Mouse (Mus musculus) midbrain, embryonic 14.5 days (tissue): Measurements from ENCODE around the gene Hnrnpul1. TPM values are rescaled to one million over a fixed set of nuclear protein-coding genes. Genes with fewer than 3 reads are reported as not detected.

Source experiments
- ATAC-seq: fragments of 200-750 bp; cut with Nextera tagmentation; 2 replicates; pipeline ENCODE4 v1.8.0; 2017; ENCODE audit warnings: moderate number of reproducible peaks, moderate library complexity; ENCODE audit not compliant: low FRiP score, low TSS enrichment
- DNase-seq: peaks from one replicate; pipeline ENCODE4 v3.0.0-alpha.2; 2015
- H3K27ac ChIP-seq: fragments of 300-500 bp; sonication (generic); replicated peaks from 2 replicates; pipeline ENCODE4 v1.5.1; 2014; ENCODE audit warnings: mild to moderate bottlenecking, low read depth, low read length, moderate library complexity
- H3K27me3 ChIP-seq: fragments of 300-500 bp; sonication (generic); 2 replicates; pipeline ENCODE4 v1.6.1; 2014; ENCODE audit warnings: low read length, control low read depth, mixed read lengths; ENCODE audit not compliant: control insufficient read depth, insufficient read depth
- H3K36me3 ChIP-seq: fragments of 300-500 bp; sonication (generic); 2 replicates; pipeline ENCODE4 v1.6.1; 2014; ENCODE audit warnings: low read length, control low read depth; ENCODE audit not compliant: control insufficient read depth, insufficient read depth
- H3K4me1 ChIP-seq: fragments of 300-500 bp; sonication (generic); 2 replicates; pipeline ENCODE4 v1.6.1; 2014; ENCODE audit warnings: mild to moderate bottlenecking, antibody characterized with exemption, low read length, control low read depth; ENCODE audit not compliant: control insufficient read depth, insufficient read depth
- H3K4me2 ChIP-seq: fragments of 300-500 bp; sonication (generic); 2 replicates; pipeline ENCODE4 v1.6.1; 2014; ENCODE audit warnings: mild to moderate bottlenecking, low read length, moderate library complexity
- H3K4me3 ChIP-seq: fragments of 300-500 bp; sonication (generic); replicated peaks from 2 replicates; pipeline ENCODE4 v1.5.1; 2014; ENCODE audit warnings: low read depth, low read length
- H3K9ac ChIP-seq: fragments of 300-500 bp; sonication (generic); replicated peaks from 2 replicates; pipeline ENCODE4 v1.6.1; 2014; ENCODE audit warnings: mild to moderate bottlenecking, low read length, moderate library complexity
- H3K9me3 ChIP-seq: fragments of 300-500 bp; sonication (generic); 2 replicates; pipeline ENCODE4 v1.6.1; 2016; ENCODE audit warnings: low read length, control low read depth, mixed read lengths; ENCODE audit not compliant: control insufficient read depth
- WGBS: fragments of 180-500 bp; shearing (Covaris S2); extraction: QIAGEN DNeasy Blood & Tissue Kit; methylation state at CpG from one replicate; pipeline ENCODE4 v1.1.7; 2014; 5-methylcytosine and 5-hydroxymethylcytosine counted together
- polyA plus RNA-seq: library from polyadenylated mRNA; unstranded; fragments of >200 nt; fragmentation: Nextera tagmentation; extraction: Ambion mirVana; gene quantifications from 2 replicates; pipeline ENCODE4 v1.2.1, GENCODE M21; 2014

Hnrnpul1 gene
- polyA plus RNA-seq, 1 experiment from 2014 or later, result 61.6 TPM

DNA sequence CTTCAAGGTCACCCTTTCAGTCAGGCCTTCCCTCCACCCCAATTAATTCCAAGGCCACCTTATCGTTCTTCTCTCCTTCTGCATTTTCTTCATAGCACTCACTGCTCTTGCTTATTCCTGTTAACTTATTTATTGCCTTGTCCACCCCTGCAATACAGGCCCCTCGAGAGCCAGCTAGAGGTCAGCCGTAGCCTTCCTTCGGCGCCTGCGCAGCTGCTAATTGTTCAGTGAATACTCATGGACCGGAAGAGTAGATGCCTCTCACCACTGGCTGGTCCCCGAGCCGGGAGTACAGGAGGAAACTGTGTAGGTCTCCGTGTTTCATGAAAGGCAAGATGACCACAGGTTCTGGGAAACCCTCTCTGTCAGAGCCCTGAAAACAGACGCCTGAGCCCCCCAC, 9.1 kb upstream of the Hnrnpul1 start:
- 80% methylated on average over 11 of the region's 11 CpGs for WGBS
- H3K36me3 ChIP-seq, result no peaks in the 10 kb centered on the region
- no peak for DNase-seq
- H3K27me3 ChIP-seq, result no peaks in the 10 kb centered on the region
- H3K4me1 ChIP-seq, result no peaks in the 10 kb centered on the region
- no peak overlapping the region for H3K4me2 ChIP-seq
- no peak overlapping the region for H3K4me3 ChIP-seq
- H3K27ac ChIP-seq, result no peak overlapping the region
- no peak overlapping the region for H3K9ac ChIP-seq
- no peak for ATAC-seq
- no peaks in the 10 kb centered on the region for H3K9me3 ChIP-seq

DNA sequence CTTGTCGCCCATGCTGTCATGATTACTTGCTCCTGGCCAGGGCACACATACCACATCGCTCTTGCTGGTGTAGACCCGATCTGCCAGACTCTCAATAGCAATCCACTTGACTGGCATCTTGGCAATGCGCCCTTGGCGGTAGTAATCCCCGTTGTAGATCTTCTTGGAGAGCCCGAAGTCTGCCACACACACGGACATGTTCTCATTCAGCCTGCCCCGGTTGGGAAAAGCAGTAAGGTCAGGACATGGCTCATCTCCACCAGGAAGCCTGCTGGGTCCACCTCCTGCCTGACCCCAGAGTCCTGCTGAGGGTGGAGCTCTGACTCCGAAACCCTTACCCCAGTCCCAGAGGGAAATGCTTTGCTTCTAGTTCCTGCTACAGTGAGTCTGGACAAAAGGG, 6.8 kb upstream of the Hnrnpul1 start:
- Histone ChIP-seq H3K4me1 (no peaks in the 10 kb centered on the region), H3K4me2 (no peak overlapping the region), H3K27ac (no peak overlapping the region), H3K9ac (no peak overlapping the region), H3K4me3 (no peak overlapping the region), H3K27me3 (no peaks in the 10 kb centered on the region), H3K36me3 (no peaks in the 10 kb centered on the region), H3K9me3 (no peaks in the 10 kb centered on the region)
- ATAC-seq, result no peak
- WGBS, result 80% methylated on average over 10 of the region's 10 CpGs
- DNase-seq, result peak; percentile 32

DNA sequence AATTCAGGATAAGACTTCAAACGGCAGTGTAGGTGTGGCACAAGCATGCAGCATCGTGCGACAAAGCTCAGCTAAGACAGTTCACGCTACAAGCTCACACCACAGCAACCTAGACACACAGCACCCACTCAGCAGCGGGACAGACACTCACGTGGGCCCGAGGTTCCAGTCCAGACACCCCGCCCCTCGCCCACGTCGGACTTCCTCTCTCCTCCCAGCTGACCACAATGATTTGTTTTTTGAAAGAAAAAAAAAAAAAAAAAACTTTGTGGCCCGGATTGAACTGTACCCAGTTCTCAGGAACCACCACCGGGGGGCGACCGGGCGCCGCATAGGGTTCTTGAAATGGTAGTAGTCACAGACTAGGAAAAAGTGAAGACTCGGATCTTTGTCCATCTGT, 1.5 kb upstream of the Hnrnpul1 start:
- DNase-seq, result peak; percentile 89
- Histone ChIP-seq H3K4me1 (peaks cover 19% of the 10 kb centered on the region), H3K4me3 (peak overlapping the region; percentile 96), H3K9me3 (no peaks in the 10 kb centered on the region), H3K9ac (peak overlapping the region; percentile 45; the same call in 1 of the 2 replicates), H3K4me2 (peak overlapping the region; percentile 96), H3K36me3 (peaks cover 11% of the 10 kb centered on the region), H3K27me3 (no peaks in the 10 kb centered on the region), H3K27ac (peak overlapping the region; percentile 97)
- ATAC-seq, result no peak
- under 1% methylated on average over 18 of the region's 18 CpGs for WGBS

DNA sequence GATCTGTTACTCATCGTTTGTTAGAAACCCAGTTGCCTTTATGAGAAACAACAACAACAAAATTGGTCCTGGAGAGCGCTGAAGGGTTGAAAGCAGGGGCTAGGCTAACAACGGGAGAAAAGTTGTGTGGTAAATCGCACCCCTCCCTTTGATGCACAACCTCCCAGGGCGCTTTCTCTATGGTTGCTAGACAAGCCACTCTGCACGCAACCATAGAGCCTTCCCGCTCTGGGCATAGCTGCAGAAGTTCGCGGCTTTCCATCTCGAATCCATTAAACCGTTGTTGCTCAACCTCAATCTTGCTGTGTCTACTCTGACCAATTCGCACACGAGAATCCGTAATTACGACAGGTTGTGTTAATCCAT, 894 bp upstream of the Hnrnpul1 start:
- Histone ChIP-seq H3K36me3 (peaks cover 17% of the 10 kb centered on the region), H3K4me2 (peak overlapping the region; percentile 96), H3K9ac (peak overlapping the region; percentile 45), H3K27ac (peak overlapping the region; percentile 97), H3K9me3 (no peaks in the 10 kb centered on the region), H3K4me3 (peak overlapping the region; percentile 96), H3K4me1 (peaks cover 19% of the 10 kb centered on the region), H3K27me3 (no peaks in the 10 kb centered on the region)
- peak; percentile 55 for ATAC-seq
- under 1% methylated on average over 15 of the region's 15 CpGs for WGBS
- peak; percentile 84 for DNase-seq

DNA sequence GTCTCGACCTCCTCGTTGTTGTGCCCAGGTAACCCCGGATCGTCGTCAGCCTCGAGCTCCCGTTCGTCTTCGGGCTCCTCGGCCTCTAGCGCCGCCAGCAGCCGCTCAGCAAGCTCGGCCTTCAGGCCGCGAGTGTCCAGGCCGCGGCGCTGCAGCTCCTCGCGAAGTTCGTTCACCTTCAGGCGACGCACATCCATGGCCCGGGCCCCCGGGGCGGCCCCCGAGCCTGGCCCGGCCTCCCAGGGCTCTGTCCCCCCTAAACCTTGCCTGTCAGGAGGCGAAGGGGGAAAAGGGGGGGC, 169 bp downstream of the Hnrnpul1 start:
- Histone ChIP-seq H3K4me1 (peaks cover 19% of the 10 kb centered on the region), H3K4me2 (peak overlapping the region; percentile 85), H3K27me3 (no peaks in the 10 kb centered on the region), H3K9ac (peak overlapping the region; percentile 96), H3K36me3 (peaks cover 26% of the 10 kb centered on the region), H3K9me3 (no peaks in the 10 kb centered on the region), H3K27ac (peak overlapping the region; percentile 97), H3K4me3 (peak overlapping the region; percentile 96)
- 1% methylated on average over 30 of the region's 30 CpGs for WGBS
- DNase-seq (no peak), ATAC-seq (no peak)

DNA sequence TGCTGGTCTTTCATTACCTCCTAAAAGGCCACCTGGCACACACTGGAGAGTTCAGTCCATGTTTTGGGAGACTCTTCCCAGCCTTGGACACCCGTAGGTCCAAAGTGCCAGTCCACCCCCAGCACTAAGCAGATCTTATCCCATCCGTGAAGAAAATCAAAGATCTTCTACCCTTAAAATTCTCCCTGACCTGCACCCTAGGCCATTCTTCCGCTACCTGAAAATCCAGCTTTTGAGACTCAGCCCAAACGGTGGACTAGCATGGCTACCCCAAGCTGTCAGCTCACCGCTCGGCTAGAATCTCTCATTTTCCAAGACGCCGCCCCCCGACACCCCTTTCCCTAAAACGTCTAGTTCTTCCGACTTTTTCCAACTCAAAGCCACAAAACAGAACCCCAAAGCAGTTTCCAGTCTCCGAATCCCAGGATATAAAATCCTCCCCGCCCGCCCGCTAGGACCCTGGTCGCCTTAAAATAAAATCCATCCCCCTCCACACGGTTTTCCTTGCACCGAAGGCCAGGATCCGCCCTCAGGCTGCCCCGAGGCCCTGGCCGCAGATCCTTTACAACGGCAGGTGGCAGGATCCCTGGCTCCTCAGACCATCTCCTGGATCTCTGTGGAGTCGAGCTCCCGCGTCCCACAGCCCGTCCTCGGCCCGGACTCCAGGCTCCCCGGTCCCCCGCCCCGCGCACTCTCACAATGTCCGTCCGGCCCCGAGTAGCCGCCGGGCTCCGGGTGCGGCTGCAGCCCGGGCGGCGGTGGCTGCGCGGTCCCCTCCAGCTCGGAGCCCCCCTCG, 716 bp downstream of the Hnrnpul1 start:
- ATAC-seq (no peak), DNase-seq (peak; percentile 61)
- Histone ChIP-seq H3K4me2 (peak overlapping the region; percentile 85), H3K27me3 (no peaks in the 10 kb centered on the region), H3K27ac (peak overlapping the region; percentile 97), H3K36me3 (peaks cover 32% of the 10 kb centered on the region), H3K9ac (peak overlapping the region; percentile 96), H3K4me1 (peaks cover 19% of the 10 kb centered on the region), H3K4me3 (peak overlapping the region; percentile 96), H3K9me3 (no peaks in the 10 kb centered on the region)
- under 1% methylated on average over 46 of the region's 46 CpGs for WGBS

DNA sequence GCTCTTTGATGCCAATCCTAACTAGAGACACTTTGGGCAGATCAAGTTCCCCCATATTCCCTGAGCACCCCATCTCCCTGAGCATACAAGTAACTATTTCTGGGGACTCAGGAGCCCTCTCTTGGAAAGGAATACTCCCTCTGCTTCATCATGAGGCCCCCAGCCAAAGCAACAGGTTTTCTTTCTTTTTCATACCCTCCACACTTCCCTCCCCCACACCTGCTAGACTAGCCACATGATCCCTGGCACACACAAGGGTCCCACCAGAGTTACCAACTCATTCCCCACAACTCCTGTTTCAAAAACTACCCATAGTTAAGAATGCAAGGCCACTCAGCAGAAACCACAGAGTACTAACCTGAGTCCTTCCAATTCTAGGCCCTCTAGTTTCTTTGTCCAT, 1.5 kb downstream of the Hnrnpul1 start:
- peak overlapping the region; percentile 96 for H3K4me3 ChIP-seq
- DNase-seq (no peak), ATAC-seq (no peak)
- no peaks in the 10 kb centered on the region for H3K27me3 ChIP-seq
- H3K9ac ChIP-seq, result peak overlapping the region; percentile 96
- H3K4me1 ChIP-seq, result peaks cover 19% of the 10 kb centered on the region
- peak overlapping the region; percentile 85 for H3K4me2 ChIP-seq
- H3K9me3 ChIP-seq, result no peaks in the 10 kb centered on the region
- H3K36me3 ChIP-seq, result peaks cover 39% of the 10 kb centered on the region
- H3K27ac ChIP-seq, result no peak overlapping the region

DNA sequence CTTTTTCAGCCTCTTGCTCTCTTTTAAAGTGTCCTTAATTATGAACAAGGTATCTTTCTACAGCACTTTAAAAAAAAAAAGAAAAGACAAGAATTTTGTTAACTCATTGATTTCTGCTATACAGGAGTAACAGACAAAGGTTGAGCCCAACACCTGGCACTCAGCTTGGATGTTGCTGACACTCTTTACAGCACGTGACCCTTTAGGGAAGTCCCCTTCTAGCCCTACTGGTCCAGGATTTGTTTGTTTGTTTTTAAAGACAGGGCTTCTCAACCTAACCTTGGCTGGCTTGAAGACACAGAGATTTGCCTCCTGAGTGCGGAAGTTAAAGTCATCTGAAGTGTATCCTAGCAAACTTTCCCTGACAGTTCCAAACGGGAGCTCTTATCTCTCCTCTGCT, 7.7 kb downstream of the Hnrnpul1 start:
- no peak overlapping the region for H3K4me3 ChIP-seq
- DNase-seq, result no peak
- H3K4me1 ChIP-seq, result peaks cover 3% of the 10 kb centered on the region; the same call in 1 of the 2 replicates
- 85% methylated on average over 3 of the region's 3 CpGs for WGBS
- no peaks in the 10 kb centered on the region for H3K9me3 ChIP-seq
- no peaks in the 10 kb centered on the region for H3K27me3 ChIP-seq
- H3K9ac ChIP-seq, result no peak overlapping the region
- H3K36me3 ChIP-seq, result peaks cover 99% of the 10 kb centered on the region
- no peak overlapping the region for H3K4me2 ChIP-seq
- ATAC-seq, result no peak
- no peak overlapping the region for H3K27ac ChIP-seq

DNA sequence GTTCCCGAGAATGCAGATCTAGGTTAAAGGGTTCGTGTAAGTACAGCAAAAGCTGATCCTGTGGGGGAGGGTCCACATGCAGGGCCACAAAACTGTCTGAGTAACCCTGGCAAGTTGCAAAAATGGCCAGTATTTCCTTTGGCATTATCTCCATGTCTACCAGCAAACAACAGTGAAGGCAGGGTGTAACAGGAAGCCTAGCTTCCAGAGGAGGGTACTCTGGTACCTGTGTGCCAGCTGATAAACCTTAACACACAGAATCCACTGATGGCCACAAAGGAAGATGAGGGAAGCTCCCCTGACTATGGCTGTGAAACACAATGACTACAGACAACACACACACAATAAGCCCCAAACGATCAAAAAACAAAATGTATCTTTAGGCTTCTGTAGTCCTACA, 16.3 kb downstream of the Hnrnpul1 start:
- H3K4me1 ChIP-seq, result no peaks in the 10 kb centered on the region
- WGBS, result 95% methylated on average over 3 of the region's 3 CpGs
- no peak for ATAC-seq

More for the DNA sequence above, 16.3 kb downstream of the Hnrnpul1 start:
- no peaks in the 10 kb centered on the region for H3K9me3 ChIP-seq
- H3K36me3 ChIP-seq, result peaks cover 100% of the 10 kb centered on the region
- no peaks in the 10 kb centered on the region for H3K27me3 ChIP-seq
- no peak overlapping the region for H3K27ac ChIP-seq
- H3K4me2 ChIP-seq, result no peak overlapping the region
- no peak overlapping the region for H3K4me3 ChIP-seq
- no peak for DNase-seq
- H3K9ac ChIP-seq, result no peak overlapping the region
